Mouse (Mus musculus) cortical plate, adult 2 months (tissue): Measurements from ENCODE around the gene Cry1. TPM values are rescaled to one million over a fixed set of nuclear protein-coding genes. Genes with fewer than 3 reads are reported as not detected.

Source experiments
- H3K27ac ChIP-seq: fragments of 200-500 bp; 2 replicates; pipeline ENCODE4 v1.5.1; 2012; ENCODE audit warnings: low read length, control low read depth, inconsistent platforms; ENCODE audit not compliant: insufficient read depth
- H3K4me1 ChIP-seq: fragments of 200-500 bp; 2 replicates; pipeline ENCODE4 v1.6.1; 2011; ENCODE audit warnings: low read length; ENCODE audit not compliant: control insufficient read depth, insufficient read depth
- H3K4me3 ChIP-seq: fragments of 200-500 bp; 2 replicates; pipeline ENCODE4 v1.5.1; 2011; ENCODE audit warnings: mild to moderate bottlenecking, low read length, control low read depth; ENCODE audit not compliant: insufficient read depth
- CTCF ChIP-seq: fragments of 200-500 bp; IDR thresholded peaks from 2 replicates; pipeline ENCODE4 v1.5.1; 2011; ENCODE audit warnings: mild to moderate bottlenecking, control low read depth, low read length; ENCODE audit not compliant: insufficient read depth; ENCODE audit errors: extremely low read depth
- POLR2A ChIP-seq: fragments of 200-500 bp; IDR thresholded peaks from 2 replicates; pipeline ENCODE4 v1.6.1; 2011; ENCODE audit warnings: mild to moderate bottlenecking, low read length, control low read depth; ENCODE audit not compliant: insufficient read depth; ENCODE audit errors: extremely low read depth
- polyA plus RNA-seq: library from polyadenylated mRNA; depleted of rRNA; stranded (reverse); fragments of >200 nt; gene quantifications from 2 replicates; pipeline ENCODE4 v1.2.3, GENCODE M21; 2012; rRNA removed

Cry1 gene
- polyA plus RNA-seq = 10.7 and 13.6 TPM in 2 replicates

GRCm38 (mm10) chr10:85184964-85185608, at the start of gene Cry1:
Gene Cry1 (minus strand): TSS chr10:85185064.
- H3K4me1 ChIP-seq = peaks cover 1% of the 10 kb centered on the region; the same call in 1 of the 2 replicates
- H3K27ac ChIP-seq = peak within 1 kb of the TSS; percentile 92

GRCm38 (mm10) chr10:85221771-85222050, 36.8 kb upstream of the Cry1 start:
- Histone ChIP-seq H3K4me3 (peak overlapping the region; percentile 40), H3K4me1 (peaks cover 1% of the 10 kb centered on the region), H3K27ac (no peak overlapping the region)
- TF ChIP-seq POLR2A (no peak), CTCF (no peak)

More at GRCm38 (mm10) chr10:85184964-85185608, at the start of gene Cry1:
- TF ChIP-seq CTCF = no peak
- peak; percentile 43; the same call in 1 of the 2 replicates for TF ChIP-seq POLR2A
- peak within 1 kb of the TSS; percentile 71 for H3K4me3 ChIP-seq

GRCm38 (mm10) chr10:85220918-85221770, 36.3 kb upstream of the Cry1 start:
- peak overlapping the region; percentile 40 for H3K4me3 ChIP-seq
- peak overlapping the region; percentile 57 for H3K27ac ChIP-seq
- TF ChIP-seq POLR2A (no peak), CTCF (peak; percentile 92)
- peaks cover 1% of the 10 kb centered on the region for H3K4me1 ChIP-seq

GRCm38 (mm10) chr10:85214847-85215246, 30.0 kb upstream of the Cry1 start:
- TF ChIP-seq CTCF (peak; percentile 42; the same call in 1 of the 2 replicates), POLR2A (no peak)
- Histone ChIP-seq H3K4me1 (no peaks in the 10 kb centered on the region), H3K27ac (no peak overlapping the region), H3K4me3 (no peak overlapping the region)

- no peak for TF ChIP-seq POLR2A
- no peak for TF ChIP-seq CTCF
- Histone ChIP-seq H3K4me3 (no peak overlapping the region), H3K4me1 (no peaks in the 10 kb centered on the region), H3K27ac (no peak overlapping the region)
Measured at GRCm38 (mm10) chr10:85211673-85212072, 26.8 kb upstream of the Cry1 start.

- TF ChIP-seq POLR2A (no peak), CTCF (no peak)
- Histone ChIP-seq H3K27ac (no peak overlapping the region), H3K4me1 (no peaks in the 10 kb centered on the region), H3K4me3 (no peak overlapping the region)
Measured at GRCm38 (mm10) chr10:85210125-85210524, 25.3 kb upstream of the Cry1 start.

- no peak for TF ChIP-seq POLR2A
- TF ChIP-seq CTCF = no peak
- H3K27ac ChIP-seq = no peak overlapping the region
- no peaks in the 10 kb centered on the region for H3K4me1 ChIP-seq
- no peak overlapping the region for H3K4me3 ChIP-seq
Measured at GRCm38 (mm10) chr10:85209119-85209605, 24.3 kb upstream of the Cry1 start.

- Histone ChIP-seq H3K27ac (no peak overlapping the region), H3K4me3 (no peak overlapping the region), H3K4me1 (no peaks in the 10 kb centered on the region)
- TF ChIP-seq CTCF (no peak), POLR2A (no peak)
Measured at GRCm38 (mm10) chr10:85205316-85205715, 20.5 kb upstream of the Cry1 start.

GRCm38 (mm10) chr10:85204255-85204855, 19.5 kb upstream of the Cry1 start:
- no peak for TF ChIP-seq CTCF
- TF ChIP-seq POLR2A = no peak
- H3K4me3 ChIP-seq = no peak overlapping the region
- no peaks in the 10 kb centered on the region for H3K4me1 ChIP-seq
- no peak overlapping the region for H3K27ac ChIP-seq
